Mouse (Mus musculus) granulocyte monocyte progenitor cell, adult 5-6 weeks (primary cell): ENCODE results near the gene Fetub. TPM values are rescaled to one million over a fixed set of nuclear protein-coding genes. Genes with fewer than 3 reads are reported as not detected.
A peak's percentile ranks its signal among the peaks of the same experiment; 100 is the strongest.
"Not testable (repeated sequence)": the region's sequence is repeated elsewhere in the genome, so short reads cannot be mapped to it uniquely, and the experiment has no call there.

ENCODE experiments used
- ATAC-seq: replicated peaks from 2 replicates; pipeline ENCODE4 v1.8.0; 2016; ENCODE audit warnings: mild to moderate bottlenecking, moderate TSS enrichment, inconsistent platforms; ENCODE audit not compliant: poor library complexity, severe bottlenecking
- total RNA-seq, 2 experiments: library from RNA; stranded (forward) in 1 of 2; stranded (reverse) in 1 of 2; fragments of 200-712, 200-1000 nt in 1 of 2; fragments of >200 nt in 1 of 2; fragmentation: Nextera tagmentation in 1 of 2; gene quantifications; 2 replicates each; pipeline ENCODE4 v1.2.3; 2014 to 2017

The Fetub gene
- total RNA-seq, 2 experiments from 2014 or later = not detected

DNA sequence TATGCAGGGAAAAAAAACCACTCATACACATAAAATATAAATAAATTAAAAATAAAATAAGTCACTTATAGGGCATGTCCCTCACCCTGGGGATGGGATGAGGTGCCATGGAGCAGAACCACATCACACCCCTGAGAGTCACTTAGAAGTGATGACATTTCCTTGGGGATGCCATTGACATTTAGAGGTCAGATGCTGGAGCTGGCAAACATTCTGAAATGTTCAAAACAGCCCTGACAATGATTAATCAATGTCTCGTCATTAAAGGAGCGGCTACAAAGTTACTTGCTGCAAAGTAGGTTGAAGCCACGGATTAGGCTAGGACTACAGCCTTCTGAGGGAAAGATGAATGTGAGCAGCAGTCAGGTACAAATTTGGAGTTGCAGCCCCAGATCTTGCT, 16.8 kb upstream of the Fetub start:
- no peak for ATAC-seq

DNA sequence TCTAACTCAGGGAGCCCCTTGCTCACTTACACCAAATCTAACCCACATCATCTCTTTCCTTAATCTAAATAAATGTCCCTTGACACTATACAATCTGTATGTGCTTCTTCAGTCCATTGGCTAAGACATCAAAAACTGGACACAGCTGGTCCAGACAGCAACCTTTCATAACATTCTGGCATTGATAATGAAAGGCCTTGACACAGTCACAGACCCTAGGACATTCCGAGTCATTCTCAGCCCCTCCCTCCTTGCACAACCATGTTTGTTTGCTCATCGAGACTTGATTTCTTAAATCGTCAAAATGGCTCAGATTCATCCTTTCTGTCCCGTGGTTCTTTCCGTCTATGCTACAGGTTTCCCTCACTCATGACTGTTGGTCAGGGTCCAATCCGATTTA, 8.8 kb upstream of the Fetub start:
- no peak for ATAC-seq

DNA sequence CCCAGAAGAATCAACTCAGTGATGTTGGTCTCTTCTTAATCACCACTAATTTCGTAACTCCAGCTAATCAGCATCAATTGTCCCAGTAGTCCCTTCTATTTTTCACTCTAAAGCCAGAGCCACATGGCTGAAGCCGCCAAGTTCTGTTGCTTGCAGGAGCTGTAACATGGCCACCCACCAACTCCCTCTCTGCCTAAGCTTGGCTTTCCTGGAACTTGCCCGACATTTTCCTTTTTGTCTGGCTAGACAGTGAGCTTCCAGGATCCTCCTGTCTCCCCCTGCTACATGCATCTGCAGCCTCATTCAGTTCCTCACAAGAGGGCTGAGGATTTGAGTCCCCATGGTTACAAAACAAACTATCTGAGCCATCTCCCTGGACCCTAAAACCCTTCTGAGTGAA, 6.1 kb upstream of the Fetub start:
- ATAC-seq = no peak

DNA sequence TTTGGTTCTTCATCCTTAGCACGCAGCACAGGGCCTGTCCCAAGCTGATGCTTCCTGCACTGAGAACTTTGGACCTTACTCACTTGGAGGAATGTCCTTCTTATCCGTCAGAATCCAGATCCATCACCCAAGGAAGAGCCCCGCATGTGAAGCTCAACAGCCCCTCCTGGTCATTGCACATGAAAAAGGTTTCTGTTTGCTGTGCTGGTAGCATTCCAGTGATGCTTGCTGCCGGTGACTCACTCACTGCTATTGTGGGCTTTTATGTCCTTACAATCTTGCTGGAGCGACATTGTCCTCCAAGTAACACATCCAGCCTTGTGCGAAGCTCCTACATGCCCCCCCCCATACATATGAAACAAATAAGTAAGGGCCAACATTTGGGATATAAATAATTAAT, 5.2 kb upstream of the Fetub start:
- ATAC-seq = no peak

DNA sequence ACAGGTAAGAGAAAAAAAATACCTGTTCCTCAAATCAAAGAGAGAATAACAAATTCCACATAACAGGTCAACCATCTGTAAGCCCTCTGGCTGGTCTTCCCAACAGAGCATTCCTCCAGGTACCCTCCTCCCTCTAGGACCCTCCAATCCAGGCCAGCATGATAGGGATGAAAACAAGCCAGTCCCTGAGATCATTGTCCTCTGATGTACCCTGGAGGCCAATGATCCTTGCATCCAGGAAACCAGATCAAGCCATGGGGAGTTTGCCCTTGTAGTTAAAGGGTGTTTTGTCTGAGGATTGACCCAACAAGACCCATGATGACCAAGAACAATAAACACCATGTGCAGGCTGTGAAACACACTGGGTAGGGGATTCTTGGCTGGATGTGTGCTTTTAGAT, 3.9 kb upstream of the Fetub start:
- ATAC-seq = no peak

DNA sequence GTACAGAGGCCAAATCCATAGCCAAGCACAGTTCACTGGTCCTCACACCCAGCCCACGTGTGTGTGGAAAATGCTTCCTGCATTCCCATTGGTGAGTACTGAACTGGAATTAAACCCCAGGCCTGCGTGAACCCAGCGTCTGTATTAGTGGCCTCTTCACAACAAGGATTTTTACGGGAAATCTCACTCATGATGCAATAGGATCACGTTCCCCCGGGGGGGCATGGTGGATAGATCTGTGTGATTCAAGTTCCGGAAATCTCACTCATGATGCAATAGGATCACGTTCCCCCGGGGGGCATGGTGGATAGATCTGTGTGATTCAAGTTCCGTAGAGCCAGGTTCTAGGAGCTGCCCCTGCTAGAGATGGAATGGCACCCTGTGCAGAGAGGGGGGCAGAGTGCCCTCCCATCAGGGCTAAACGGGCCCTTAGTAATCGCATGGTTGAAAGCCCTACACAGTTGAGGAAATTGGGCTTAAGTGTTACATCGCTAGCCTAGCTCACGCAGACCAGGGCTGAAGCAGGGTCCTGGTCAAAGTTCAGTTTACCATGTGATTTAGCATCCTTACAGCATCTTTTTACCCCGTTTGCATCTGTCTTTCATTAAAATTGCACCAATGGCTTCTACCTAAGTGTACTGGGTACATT, 654 bp downstream of the Fetub start:
- no peak for ATAC-seq

DNA sequence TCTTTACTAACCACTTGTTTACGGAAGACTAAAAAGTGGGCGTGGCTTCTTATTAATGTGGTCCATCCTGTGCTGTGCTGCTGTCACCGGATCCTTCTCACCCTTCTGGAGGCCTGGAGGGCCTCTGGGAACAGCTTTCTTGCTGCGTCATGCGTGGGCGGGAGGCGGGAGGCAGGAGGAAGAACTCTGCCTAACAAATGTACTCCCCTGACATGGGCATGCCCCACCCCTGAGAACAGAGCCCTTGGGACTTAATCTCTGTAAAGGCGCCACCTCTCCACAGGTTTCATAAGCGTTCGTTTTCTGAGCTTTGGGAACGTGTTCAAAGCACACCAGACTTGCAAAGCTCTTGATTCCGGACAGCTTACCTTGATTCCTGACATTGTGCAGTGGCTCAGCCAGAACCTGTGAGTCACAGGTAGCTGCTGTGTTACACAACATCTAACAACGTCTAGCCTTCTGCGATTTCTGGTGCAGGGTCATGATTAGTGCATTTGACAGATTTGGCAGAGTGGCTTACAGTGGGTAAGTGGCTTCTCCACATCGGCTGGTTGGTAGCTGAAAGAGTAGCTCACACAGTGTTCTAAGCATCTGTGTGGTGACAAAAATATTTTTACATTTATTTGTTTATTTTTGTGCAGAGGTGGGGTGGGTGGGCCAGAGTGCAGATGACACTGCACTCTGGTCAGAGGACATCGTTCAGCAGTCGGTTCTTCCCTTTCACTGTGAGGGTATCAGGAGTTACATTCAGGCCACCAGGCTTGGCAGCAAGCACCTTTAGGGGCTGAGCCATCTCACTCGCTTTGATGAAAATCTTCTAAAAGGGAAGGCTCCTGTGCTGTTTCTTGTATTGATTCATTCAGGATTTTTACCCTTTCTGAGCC, 2.1 kb downstream of the Fetub start:
- ATAC-seq = peak; percentile 72

DNA sequence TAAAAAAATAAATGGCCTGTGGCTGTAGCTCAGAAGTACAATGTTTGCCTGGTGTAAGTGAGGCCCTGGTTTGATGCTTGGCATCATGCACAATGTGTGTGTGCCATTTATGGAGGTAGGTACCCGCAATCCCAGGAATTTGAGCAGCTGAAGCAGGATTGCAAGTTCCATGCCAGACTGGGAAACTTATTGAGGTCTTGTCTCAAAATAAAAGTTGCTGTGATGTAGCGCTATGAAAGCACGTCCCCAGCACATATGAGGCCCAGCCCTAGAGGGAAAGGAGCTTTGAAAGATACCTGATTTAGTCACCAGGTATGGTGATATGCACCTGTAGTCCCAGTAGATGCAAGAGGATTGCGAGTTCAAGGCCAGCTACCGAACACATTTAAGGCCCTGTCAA, 3.6 kb downstream of the Fetub start:
- no peak for ATAC-seq

DNA sequence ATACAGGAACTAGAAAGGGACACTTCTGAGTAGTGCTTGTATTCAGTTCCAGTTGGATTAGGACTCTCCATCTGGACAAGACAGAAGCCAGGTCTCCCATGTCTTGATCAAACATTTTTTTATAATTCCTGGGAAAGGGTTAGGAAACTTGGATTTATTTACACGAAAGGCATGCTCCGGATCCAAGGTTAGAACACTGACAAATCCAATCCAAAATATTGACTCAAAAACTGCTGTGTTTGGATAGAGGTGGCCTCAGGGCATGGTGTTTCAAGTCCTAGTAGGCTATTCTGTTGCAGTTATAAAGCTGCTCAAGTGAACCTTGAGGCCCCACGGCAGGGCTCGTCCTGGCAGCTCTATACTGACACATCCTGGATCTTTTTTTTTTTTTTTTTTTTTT, 4.3 kb downstream of the Fetub start:
- no peak for ATAC-seq

DNA sequence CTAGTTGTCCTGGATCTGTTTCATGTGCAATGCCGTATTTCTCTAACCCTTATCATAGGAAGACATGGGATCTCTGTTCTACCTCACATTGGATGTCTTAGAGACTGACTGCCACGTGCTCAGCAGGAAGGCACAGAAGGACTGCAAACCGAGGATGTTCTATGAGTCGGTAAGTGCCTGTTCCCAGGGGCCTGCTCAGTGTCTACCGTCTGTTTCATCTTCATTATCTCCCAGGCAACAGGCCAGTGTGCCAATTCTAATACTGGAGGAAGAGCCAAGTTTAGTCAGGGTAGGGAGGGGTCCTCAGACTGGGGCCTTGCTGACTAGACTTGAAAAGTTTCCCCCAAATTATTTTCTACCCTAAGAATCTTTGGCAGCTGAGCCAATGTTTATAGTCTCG, 11.4 kb downstream of the Fetub start:
- no peak for ATAC-seq

DNA sequence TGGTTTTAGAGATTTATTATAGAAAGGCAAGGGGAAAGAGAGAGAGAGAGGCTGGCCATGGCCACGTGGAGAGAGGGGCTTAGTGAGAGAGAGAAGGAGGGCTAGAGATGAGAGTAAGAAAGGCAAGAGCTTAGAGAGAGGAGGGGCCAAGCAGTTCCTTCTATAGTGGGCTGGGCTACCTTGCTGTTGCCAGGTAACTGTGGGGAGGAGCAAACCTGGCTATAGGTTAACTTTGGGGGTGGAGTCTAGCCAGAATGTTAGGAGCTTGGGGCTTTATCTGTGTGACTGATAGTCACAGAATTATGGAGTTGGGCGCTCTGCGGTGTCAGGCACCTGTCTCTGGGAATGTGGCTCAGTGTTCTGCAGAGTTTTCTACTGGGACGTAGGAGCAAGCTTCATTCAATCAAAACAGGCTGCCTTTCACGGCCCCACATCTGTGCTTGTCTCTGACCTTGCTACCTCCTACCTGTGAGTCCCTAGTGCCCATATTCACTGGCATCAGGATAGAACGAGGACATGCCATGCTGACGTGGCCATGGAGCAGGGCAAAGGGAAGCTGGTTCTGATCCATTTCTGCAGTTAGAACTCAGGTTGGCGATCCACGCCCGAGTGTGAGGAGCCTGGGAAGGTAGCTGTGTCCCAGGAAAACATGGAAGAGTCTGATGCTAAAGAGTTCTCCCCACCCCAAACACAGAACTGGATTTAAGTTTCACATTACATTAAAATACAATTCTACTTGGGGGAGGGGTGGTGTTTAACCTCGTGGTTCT, 13.5 kb downstream of the Fetub start:
- no peak for ATAC-seq

DNA sequence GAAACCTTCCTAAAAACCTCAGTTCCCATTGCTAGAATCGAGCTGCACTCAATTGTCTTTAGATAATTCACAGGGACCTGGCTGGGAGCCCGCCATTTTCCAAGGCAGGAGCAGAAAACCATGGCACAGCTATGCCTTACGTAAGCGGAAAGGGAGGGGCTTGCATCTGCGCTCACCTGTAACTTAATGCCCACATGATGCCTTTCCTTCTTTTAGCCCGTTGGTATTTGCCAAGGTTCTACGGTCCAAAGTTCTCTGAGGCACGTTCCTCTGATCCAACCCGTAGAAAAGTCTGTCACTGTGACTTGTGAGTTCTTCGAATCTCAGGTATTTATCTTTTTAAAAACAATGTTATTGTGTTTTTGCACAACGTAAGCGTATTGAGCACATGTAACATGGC, 19.5 kb downstream of the Fetub start:
- no peak for ATAC-seq

DNA sequence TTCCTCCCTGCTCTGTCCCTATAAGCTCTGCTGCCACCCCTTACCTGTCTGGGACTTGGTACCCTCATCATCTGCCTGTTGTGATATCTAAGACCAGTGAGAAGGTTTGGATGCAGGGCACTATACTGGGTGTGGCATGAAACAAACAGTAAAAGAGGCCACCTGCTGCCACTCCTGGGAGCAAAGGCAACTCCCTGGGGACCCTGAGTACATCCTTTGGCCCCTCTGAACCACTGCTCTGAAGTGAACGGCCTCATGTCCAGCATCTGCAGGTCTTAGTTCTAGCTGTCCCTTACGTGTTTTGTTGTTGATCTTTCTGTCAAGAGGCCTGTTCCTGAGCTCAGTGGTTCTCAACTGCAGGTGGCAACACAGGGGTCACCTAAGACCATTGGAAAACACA, 20.4 kb downstream of the Fetub start:
- ATAC-seq = no peak

DNA sequence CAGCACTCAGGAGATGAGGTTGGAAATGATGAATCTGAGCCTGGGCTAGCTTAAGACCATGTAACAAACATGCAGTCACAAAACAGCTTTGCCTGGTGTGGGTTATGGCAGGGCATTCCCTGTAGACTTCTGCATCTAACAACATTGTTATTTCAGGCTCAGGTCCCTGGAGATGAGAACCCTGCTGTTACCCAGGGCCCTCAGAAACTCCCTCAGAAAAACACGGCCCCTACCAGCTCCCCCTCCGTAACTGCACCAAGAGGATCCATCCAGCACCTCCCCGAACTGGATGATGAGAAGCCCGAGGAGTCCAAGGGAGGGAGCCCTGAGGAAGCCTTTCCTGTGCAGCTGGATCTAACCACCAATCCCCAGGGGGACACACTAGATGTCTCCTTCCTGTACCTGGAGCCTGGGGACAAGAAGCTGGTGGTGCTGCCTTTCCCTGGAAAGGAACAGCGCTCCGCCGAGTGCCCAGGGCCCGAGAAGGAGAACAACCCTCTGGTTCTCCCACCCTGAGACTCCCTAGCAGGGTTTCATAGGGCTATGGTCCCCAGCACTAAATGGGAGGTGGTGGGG, 21.1 kb downstream of the Fetub start:
- no peak for ATAC-seq

DNA sequence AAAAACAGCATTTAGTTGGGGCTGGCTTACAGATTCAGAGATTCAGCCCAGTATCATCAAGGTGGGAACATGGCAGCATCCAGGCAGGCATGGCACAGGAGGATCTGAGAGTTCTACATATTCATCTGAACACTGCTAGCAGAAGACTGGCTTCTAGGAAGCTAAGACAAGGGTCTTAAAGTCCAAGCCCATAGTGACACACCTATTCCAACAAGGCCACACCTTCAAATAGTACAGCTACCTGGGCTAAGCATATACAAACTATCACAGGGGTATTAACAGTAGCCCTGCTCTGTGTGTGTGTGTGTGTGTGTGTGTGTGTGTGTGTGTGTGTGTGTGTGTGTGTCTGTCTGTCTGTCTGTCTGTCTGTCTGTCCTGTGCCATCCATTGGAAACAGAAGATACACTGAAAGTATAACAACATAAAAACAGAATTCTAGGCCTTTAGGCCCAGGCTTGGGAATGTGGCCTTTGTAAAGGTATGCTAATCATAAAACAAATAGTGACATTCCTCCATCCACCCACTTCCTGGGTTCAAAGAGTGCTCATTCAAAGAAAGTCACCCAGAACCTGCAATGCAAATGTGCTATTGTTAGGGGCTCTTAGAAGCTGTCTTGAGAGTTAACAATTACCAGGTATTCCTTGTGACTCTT, 23.8 kb downstream of the Fetub start:
- not testable (repeated sequence) for ATAC-seq

DNA sequence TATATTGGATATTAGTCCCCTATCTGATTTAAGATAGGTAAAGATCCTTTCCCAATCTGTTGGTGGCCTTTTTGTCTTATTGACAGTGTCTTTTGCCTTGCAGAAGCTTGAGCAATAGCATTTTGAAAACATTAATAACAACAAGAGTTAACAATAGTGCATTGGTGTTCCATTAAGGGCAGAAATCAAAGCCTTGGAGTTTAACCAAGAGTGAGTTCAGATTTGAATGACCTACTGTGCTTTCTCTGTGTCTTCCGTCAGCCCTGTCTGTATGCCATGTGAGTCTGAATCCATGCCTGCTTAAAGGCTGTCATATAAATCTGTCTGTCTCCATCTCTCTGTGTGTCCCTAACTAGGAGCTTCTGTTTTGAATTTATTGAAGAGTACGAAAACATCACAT, 29.2 kb downstream of the Fetub start:
- no peak for ATAC-seq

DNA sequence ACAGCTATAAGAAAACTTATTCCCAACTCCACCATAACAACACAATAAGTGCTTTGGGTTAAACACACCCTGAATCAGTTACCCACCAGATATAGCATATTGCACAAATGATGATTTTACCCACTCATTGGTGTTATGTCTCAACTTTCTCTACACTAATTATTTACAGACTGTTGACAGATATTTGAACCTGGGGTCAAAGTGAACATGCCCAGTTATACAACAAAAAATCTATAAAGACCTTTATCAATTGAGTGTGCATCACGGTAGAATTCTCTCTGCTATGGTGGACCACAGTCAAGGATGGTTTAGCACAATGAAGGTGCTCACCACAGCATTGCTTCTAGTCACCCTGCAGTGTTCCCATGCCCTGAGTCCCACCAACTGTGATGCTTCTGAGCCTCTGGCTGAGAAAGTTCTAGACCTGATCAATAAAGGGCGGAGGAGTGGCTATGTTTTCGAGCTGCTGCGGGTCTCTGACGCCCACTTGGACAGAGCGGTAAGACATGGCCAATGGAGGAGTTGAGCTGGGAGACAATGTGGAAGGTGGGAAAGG, 32.8 kb downstream of the Fetub start, which contains the start of gene Hrg:
Hrg (plus strand) TSS at position 233 of the 556 bp plus-strand sequence.
- no peak for ATAC-seq

DNA sequence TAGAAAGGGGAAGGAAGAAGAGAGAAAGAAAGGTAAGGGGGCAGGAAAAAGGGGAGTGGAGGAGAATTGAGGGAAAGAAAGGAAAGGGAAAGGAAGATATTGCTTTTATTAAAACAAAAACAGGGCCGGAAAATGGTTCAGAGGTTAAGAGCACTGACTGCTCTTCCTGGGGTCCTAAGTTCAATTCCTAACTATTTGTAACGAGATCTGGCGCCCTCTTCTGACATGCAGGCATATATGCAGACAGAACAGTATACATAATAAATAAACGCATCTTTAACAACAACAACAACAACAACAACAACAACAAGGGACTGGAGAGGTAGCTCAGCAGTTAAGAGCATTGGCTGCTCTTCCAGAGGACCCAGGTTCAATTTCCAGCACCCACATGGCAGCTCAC, 34.9 kb downstream of the Fetub start:
- no peak for ATAC-seq

DNA sequence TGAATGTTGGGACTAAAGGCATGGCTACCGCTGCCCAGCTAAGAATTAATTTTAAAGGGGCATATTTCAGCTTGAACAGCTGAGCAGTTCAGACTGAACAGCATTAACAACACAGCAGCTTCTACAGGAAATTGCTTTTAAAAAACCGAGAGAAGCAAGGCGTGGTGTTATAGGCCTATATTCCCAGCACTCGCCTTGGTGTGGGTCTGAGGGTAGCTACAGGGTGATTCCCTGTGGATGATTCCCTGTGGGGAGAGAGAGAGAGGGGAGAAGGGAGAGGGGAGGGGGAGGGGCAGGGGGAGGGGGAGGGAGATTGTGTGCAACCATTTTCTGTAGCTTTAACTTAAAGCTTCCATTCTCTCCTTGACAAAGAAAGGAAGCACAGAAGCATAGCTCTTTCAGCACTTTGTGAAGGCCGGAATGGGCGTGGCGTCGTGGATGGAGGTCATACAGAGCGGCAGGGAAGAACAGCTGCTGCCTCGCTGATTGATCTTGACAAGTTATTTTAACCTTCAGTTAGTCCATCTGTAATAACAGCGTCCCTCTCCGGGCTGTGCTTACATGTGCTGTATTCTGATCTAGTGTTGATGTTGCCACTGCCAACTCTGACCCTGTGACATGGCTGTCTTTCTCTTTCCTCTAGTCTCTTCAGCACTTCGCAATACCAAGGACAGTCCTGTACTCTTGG, 37.4 kb downstream of the Fetub start:
- ATAC-seq = no peak

DNA sequence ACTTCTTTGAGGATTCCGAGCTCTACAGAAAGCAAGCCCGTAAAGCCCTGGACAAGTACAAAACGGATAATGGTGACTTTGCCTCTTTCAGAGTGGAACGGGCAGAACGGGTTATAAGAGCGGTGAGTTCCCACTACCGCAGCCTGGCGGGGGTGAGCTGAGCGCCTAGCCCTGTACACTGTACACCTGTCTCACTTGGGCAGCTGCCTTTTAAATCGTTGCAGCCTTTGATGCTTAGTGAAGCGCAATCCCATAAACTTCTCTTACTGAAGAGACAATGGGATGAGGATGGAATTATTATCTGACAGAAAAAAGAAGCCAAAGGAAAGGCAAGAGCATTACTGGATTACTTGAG, 37.9 kb downstream of the Fetub start:
- no peak for ATAC-seq
